Comparison of ENCODE assay signal across 9 mouse cellular contexts in the genomic region with DNA sequence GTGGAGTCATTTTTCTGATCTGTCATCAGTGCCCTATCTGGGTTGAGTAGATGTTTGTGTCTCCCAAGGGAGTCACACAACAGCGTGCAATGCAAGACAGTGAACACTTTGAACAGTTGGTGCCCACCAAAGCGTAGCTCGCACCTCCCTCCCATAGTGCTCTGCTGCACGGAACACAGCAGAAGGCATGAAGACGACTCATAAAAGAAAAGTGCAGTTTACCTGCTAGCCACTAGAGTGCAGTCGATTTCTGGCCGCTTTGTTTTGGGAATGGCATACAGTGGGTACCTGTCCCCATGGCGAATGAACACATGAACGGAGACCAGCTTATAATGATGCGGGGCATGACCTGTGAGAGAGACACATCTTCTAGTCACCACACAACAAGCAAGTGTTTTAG. TPM values are rescaled to one million over a fixed set of nuclear protein-coding genes. Genes with fewer than 3 reads are reported as not detected.
DNase-seq lines count a peak whose midpoint lies in the region; ATAC-seq and TF ChIP-seq lines count a peak whose summit lies in the region.
"Had no signal": no experiment of that assay in that cellular context is flagged by ENCODE, and none has a peak within 500 bp of the region (broad histone marks: within the 10 kb centered on the region; RNA-seq: fewer than 3 reads in every experiment).

No protein-coding gene starts in this region.

- no peak for TF ChIP-seq POLR2A in lung, adult 2 months (IDR thresholded peaks at IDR 0.05; ENCODE audit: borderline replicate concordance, extremely low read depth, low read depth, low read length)

- H3K27ac ChIP-seq in embryonic facial prominence, embryonic 10.5 days (replicated peaks): peak overlapping the region; percentile 14; the same call in 1 of the 2 replicates
- H3K27ac ChIP-seq in hindbrain, embryonic 15.5 days (replicated peaks): peak overlapping the region; percentile 59
- H3K27ac ChIP-seq: embryonic facial prominence, embryonic 12.5 days had no signal

- 40% methylated on average over 10 of the region's 10 CpGs for WGBS in embryonic facial prominence, embryonic 10.5 days
- WGBS in hindbrain, embryonic 15.5 days: 29% methylated on average over 10 of the region's 10 CpGs
- WGBS in lung, adult 2 months: 25% methylated on average over 10 of the region's 10 CpGs

- no peak overlapping the region for H3K9ac ChIP-seq in hindbrain, embryonic 15.5 days
- H3K9ac ChIP-seq: embryonic facial prominence, embryonic 12.5 days had no signal

- H3K4me3 ChIP-seq in embryonic facial prominence, embryonic 10.5 days: no peak overlapping the region
- H3K4me3 ChIP-seq in hindbrain, embryonic 15.5 days: no peak overlapping the region
- no peak overlapping the region for H3K4me3 ChIP-seq in lung, adult 2 months (replicated peaks; ENCODE audit: extremely low read depth, low read depth, low read length)
- H3K4me3 ChIP-seq: embryonic facial prominence, embryonic 12.5 days had no signal

- H3K4me1 ChIP-seq in embryonic facial prominence, embryonic 10.5 days: peaks cover 30% of the 10 kb centered on the region
- H3K4me1 ChIP-seq in hindbrain, embryonic 15.5 days (replicated peaks): peaks cover 30% of the 10 kb centered on the region
- H3K4me1 ChIP-seq in lung, adult 2 months (ENCODE audit: control insufficient read depth, insufficient read depth, low read length): no peaks in the 10 kb centered on the region

- H3K9me3 ChIP-seq in embryonic facial prominence, embryonic 10.5 days: peaks cover 2% of the 10 kb centered on the region; the same call in 1 of the 2 replicates
- no peaks in the 10 kb centered on the region for H3K9me3 ChIP-seq in hindbrain, embryonic 15.5 days
- H3K9me3 ChIP-seq: embryonic facial prominence, embryonic 12.5 days had no signal

- intact Hi-C loops in left cerebral cortex, postnatal 10 days (cut with DNase I): loop anchor here (5.0 kb wide), 1 partner anchor 48 kb away; no protein-coding TSS in a partner anchor
- intact Hi-C loops in left cerebral cortex, postnatal 36 days (cut with DNase I): loop anchor here (2.0 kb wide), 1 partner anchor 50 kb away; no protein-coding TSS in a partner anchor

- H3K4me2 ChIP-seq in hindbrain, embryonic 15.5 days: peak overlapping the region; percentile 1; the same call in 1 of the 2 replicates
- H3K4me2 ChIP-seq: embryonic facial prominence, embryonic 12.5 days had no signal

- peak; percentile 37 to 44 for DNase-seq in left cerebral cortex, postnatal 10 days (ENCODE audit: extremely low spot score in 1 of 2, low spot score in 2 of 2)
- no peak for DNase-seq in left cerebral cortex, postnatal 36 days (ENCODE audit: low spot score in 2 of 2)
- peak; percentile 35 for DNase-seq in Muller cell, postnatal 12 days (ENCODE audit: inconsistent ontology term)
- DNase-seq in embryonic facial prominence, embryonic 10.5 days (ENCODE audit: low spot score): peak; percentile 49
- no peak for DNase-seq in lung, adult 2 months
- peak; percentile 18 for DNase-seq in skeletal muscle tissue, adult 2 months (ENCODE audit: low read depth, low spot score)
- no peak for DNase-seq in adrenal gland, postnatal 25 days

- H3K27me3 ChIP-seq in embryonic facial prominence, embryonic 10.5 days (replicated peaks; ENCODE audit: low read depth, poor library complexity, severe bottlenecking): no peaks in the 10 kb centered on the region
- no peaks in the 10 kb centered on the region for H3K27me3 ChIP-seq in hindbrain, embryonic 15.5 days
- H3K27me3 ChIP-seq: embryonic facial prominence, embryonic 12.5 days had no signal

- TF ChIP-seq CTCF in lung, adult 2 months (IDR thresholded peaks at IDR 0.05; ENCODE audit: insufficient read depth, low read length): peak; percentile 47; the same call in 1 of the 2 replicates

- peaks cover 3% of the 10 kb centered on the region; the same call in 1 of the 2 replicates for H3K36me3 ChIP-seq in embryonic facial prominence, embryonic 10.5 days (replicated peaks)
- H3K36me3 ChIP-seq in hindbrain, embryonic 15.5 days: no peaks in the 10 kb centered on the region
- H3K36me3 ChIP-seq: embryonic facial prominence, embryonic 12.5 days had no signal

- peak; percentile 59; the same call in 1 of the 2 replicates for ATAC-seq in hindbrain, embryonic 15.5 days (ENCODE audit: low FRiP score, low read depth)

RNA-seq across cellular contexts. Expression of a gene that starts 53.6 kb away (rescaled TPM):
- total RNA-seq in left cerebral cortex, postnatal 10 days (2021): 10 to 100 TPM; 15.0 to 16.0 TPM
- total RNA-seq in left cerebral cortex, postnatal 36 days (2021): 10 to 100 TPM; 17.1 to 17.6 TPM
- polyA plus RNA-seq in embryonic facial prominence, embryonic 10.5 days (2016; fragmentation: Nextera tagmentation; extraction: Ambion mirVana): 16.7 and 17.5 TPM in 2 replicates
- 32.6 and 39.0 TPM in 2 replicates for polyA plus RNA-seq in hindbrain, embryonic 15.5 days (2015; fragmentation: Nextera tagmentation; extraction: Ambion mirVana)
- polyA plus RNA-seq in lung, adult 2 months (2012; rRNA removed): 7.2 and 8.6 TPM in 2 replicates
- 7.8 and 13.1 TPM in 2 replicates for total RNA-seq in adrenal gland, postnatal 25 days (2021)

Comparison
In these comparisons a context has a peak if more than half of its experiments do, and no peak if none do; other contexts are left out.
1. DNase-seq: peak in left cerebral cortex, postnatal 10 days (2 of 2), Muller cell, postnatal 12 days (single experiment), embryonic facial prominence, embryonic 10.5 days (single experiment) and skeletal muscle tissue, adult 2 months (single experiment); none in left cerebral cortex, postnatal 36 days (0 of 2), lung, adult 2 months (single experiment) and adrenal gland, postnatal 25 days (single experiment).